Mouse (Mus musculus) C2C12 (cell line): ENCODE measurements around the gene Samd4. TPM values are rescaled to one million over a fixed set of nuclear protein-coding genes. Genes with fewer than 3 reads are reported as not detected.

ENCODE experiments used
- H3K27me3 ChIP-seq: one replicate; pipeline ENCODE4 v1.6.1; 2011; ENCODE audit not compliant: control insufficient read depth, insufficient read depth, insufficient read length
- H3K36me3 ChIP-seq: one replicate; pipeline ENCODE4 v1.6.1; 2011; ENCODE audit not compliant: control insufficient read depth, insufficient read depth
- H3K4me3 ChIP-seq: one replicate; pipeline ENCODE4 v1.5.1; 2011; ENCODE audit warnings: mild to moderate bottlenecking, control low read depth; ENCODE audit not compliant: poor library complexity, insufficient read depth, severe bottlenecking
- H3K79me2 ChIP-seq: one replicate; pipeline ENCODE4 v1.6.1; 2011; ENCODE audit not compliant: control insufficient read depth, insufficient read depth
- H3K79me3 ChIP-seq: one replicate; pipeline ENCODE4 v1.6.1; 2011; ENCODE audit warnings: low read depth, control low read depth
- H3ac ChIP-seq: one replicate; pipeline ENCODE3; 2011; ENCODE audit warnings: low read depth; ENCODE audit not compliant: control insufficient read depth, insufficient read length
- CEBPB ChIP-seq: IDR thresholded peaks from one replicate; pipeline ENCODE4 v1.6.1; 2011; ENCODE audit warnings: low read depth, mild to moderate bottlenecking, control low read depth, moderate library complexity
- CTCF ChIP-seq: IDR thresholded peaks from one replicate; pipeline ENCODE4 v1.5.1; 2011; ENCODE audit not compliant: control insufficient read depth, insufficient read depth, insufficient read length
- FOSL1 ChIP-seq: IDR thresholded peaks from one replicate; pipeline ENCODE4 v1.8.0; 2011; ENCODE audit warnings: mild to moderate bottlenecking, low read length; ENCODE audit not compliant: poor library complexity, insufficient read depth, severe bottlenecking
- MAX ChIP-seq: IDR thresholded peaks from one replicate; pipeline ENCODE4 v1.6.1; 2011; ENCODE audit warnings: mild to moderate bottlenecking, control low read depth
- MYOD1 ChIP-seq: IDR thresholded peaks from one replicate; pipeline ENCODE4 v1.6.1; 2011; ENCODE audit warnings: low read depth; ENCODE audit not compliant: control insufficient read depth, insufficient read length
- MYOG ChIP-seq: IDR thresholded peaks from one replicate; pipeline ENCODE4 v1.6.1; 2011; ENCODE audit not compliant: control insufficient read depth, insufficient read length; ENCODE audit errors: extremely low read depth
- USF1 ChIP-seq: IDR thresholded peaks from one replicate; pipeline ENCODE4 v1.6.1; 2011; ENCODE audit warnings: low read depth, mild to moderate bottlenecking, control low read depth, moderate library complexity
- polyA plus RNA-seq: library from polyadenylated mRNA; unstranded; fragments of >200 nt; fragmentation: generic; extraction: Trizol; gene quantifications from one replicate; pipeline ENCODE4 v1.2.1, GENCODE M21; 2012; ENCODE audit warnings: missing spikeins

Gene Samd4
- polyA plus RNA-seq, 1 experiment, result 9.9 TPM

GRCm38 (mm10) chr14:46941896-46942812 lies 59.5 kb downstream of the Samd4 start:
- Histone ChIP-seq H3K79me2 (peaks cover 67% of the 10 kb centered on the region), H3K4me3 (no peak overlapping the region), H3K36me3 (no peaks in the 10 kb centered on the region), H3K27me3 (no peaks in the 10 kb centered on the region), H3K79me3 (peaks cover 27% of the 10 kb centered on the region), H3ac (no peak overlapping the region)
- TF ChIP-seq CTCF (no peak), MYOD1 (no peak), FOSL1 (no peak), MAX (no peak), USF1 (no peak), CEBPB (no peak), MYOG (no peak)

GRCm38 (mm10) chr14:46944411-46944810 lies 61.8 kb downstream of the Samd4 start:
- TF ChIP-seq MYOG, result no peak
- no peak for TF ChIP-seq MYOD1
- TF ChIP-seq CTCF, result no peak
- no peak overlapping the region for H3ac ChIP-seq
- H3K27me3 ChIP-seq, result no peaks in the 10 kb centered on the region
- H3K79me3 ChIP-seq, result peaks cover 27% of the 10 kb centered on the region
- H3K4me3 ChIP-seq, result no peak overlapping the region
- no peaks in the 10 kb centered on the region for H3K36me3 ChIP-seq
- H3K79me2 ChIP-seq, result peaks cover 88% of the 10 kb centered on the region

- Histone ChIP-seq H3K79me2 (peaks cover 77% of the 10 kb centered on the region), H3K4me3 (no peak overlapping the region), H3ac (no peak overlapping the region), H3K36me3 (peaks cover 5% of the 10 kb centered on the region), H3K79me3 (peaks cover 22% of the 10 kb centered on the region), H3K27me3 (no peaks in the 10 kb centered on the region)
- no peak for TF ChIP-seq FOSL1
- TF ChIP-seq CEBPB, result no peak
- no peak for TF ChIP-seq MAX
- TF ChIP-seq MYOG, result no peak
- TF ChIP-seq CTCF, result no peak
- no peak for TF ChIP-seq MYOD1
- no peak for TF ChIP-seq USF1
Measured at GRCm38 (mm10) chr14:46945903-46946490, 63.3 kb downstream of the Samd4 start.

DNA sequence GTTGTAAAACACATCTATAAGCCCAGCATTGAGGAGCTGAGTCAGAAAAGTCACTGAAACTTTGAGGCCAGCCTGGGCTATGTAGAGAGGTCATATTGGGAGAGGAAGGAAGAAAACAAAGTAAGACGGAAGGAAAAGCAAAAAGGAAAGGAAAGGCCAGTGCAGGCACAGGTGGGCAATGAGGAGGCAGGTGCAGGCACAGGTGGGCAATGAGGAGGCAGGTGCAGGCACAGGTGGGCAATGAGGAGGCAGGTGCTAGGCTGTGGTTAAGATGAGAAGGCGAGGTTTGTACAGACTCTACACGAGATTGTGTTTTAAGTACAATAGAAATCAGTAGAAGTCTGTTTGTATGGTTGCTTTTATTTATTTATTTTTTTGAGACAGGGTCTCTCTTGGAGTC lies 65.0 kb downstream of the Samd4 start:
- H3K79me3 ChIP-seq, result peaks cover 17% of the 10 kb centered on the region
- peaks cover 5% of the 10 kb centered on the region for H3K36me3 ChIP-seq
- H3K4me3 ChIP-seq, result no peak overlapping the region
- H3ac ChIP-seq, result no peak overlapping the region
- H3K79me2 ChIP-seq, result peaks cover 62% of the 10 kb centered on the region
- no peak for TF ChIP-seq FOSL1
- no peak for TF ChIP-seq MYOG
- no peak for TF ChIP-seq CTCF
- no peak for TF ChIP-seq MAX
- TF ChIP-seq CEBPB, result no peak
- TF ChIP-seq MYOD1, result no peak
- TF ChIP-seq USF1, result no peak
- H3K27me3 ChIP-seq, result no peaks in the 10 kb centered on the region

DNA sequence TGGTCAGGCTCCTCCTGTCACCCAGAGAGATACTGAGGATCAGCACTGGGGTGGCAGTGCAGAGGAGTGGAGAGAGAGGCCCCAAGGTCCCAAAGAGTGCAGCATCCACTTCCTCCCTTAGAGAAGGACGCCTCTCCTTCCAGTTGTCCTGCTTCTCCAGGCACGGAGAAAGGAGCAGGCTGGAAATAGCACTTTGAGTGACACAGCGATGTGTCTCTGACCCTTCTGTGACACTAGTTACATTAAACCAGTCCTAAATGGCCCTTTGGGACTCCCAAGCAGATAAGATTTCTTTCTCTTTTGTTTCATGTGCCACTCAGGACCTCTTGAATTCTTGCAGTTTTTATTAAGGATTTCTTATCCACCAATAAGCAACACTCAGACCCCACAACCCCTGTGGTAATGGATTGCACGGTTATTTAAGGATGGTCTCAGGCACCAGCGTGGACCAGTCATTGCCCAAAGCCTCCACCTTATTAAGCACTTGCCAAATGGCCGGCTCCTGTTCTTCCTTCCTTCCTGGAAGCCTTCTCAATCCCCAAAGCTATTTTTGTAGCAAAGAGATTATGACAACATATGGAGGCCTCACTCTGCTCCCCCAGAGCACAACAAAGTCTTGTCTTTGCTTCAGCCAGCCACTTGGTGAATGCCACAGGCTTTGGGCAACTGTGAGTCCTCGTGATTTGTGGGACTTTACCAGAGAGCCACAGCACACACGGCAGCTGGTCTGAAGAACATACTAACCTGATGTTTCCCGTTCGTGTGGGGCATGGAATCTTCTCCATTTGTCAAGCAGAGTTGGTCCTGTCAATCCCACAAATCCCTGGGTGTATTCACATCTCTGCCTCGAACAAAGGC lies 68.1 kb downstream of the Samd4 start:
- Histone ChIP-seq H3K36me3 (peaks cover 5% of the 10 kb centered on the region), H3K4me3 (no peak overlapping the region)
- TF ChIP-seq USF1 (no peak), FOSL1 (no peak), MYOG (no peak), MAX (no peak), CTCF (no peak), CEBPB (no peak), MYOD1 (no peak)

More for the DNA sequence above, 68.1 kb downstream of the Samd4 start:
- Histone ChIP-seq H3K79me3 (peaks cover 16% of the 10 kb centered on the region), H3K79me2 (peaks cover 62% of the 10 kb centered on the region), H3ac (no peak overlapping the region), H3K27me3 (no peaks in the 10 kb centered on the region)
